Mouse (Mus musculus) midbrain, embryonic 12.5 days (tissue): ENCODE data around the gene 4930558C23Rik. TPM values are rescaled to one million over a fixed set of nuclear protein-coding genes. Genes with fewer than 3 reads are reported as not detected.
"Not testable (repeated sequence)": the region's sequence is repeated elsewhere in the genome, so short reads cannot be mapped to it uniquely, and the experiment has no call there.

Experiments
- ATAC-seq: fragments of 200-750 bp; cut with Nextera tagmentation; 2 replicates; pipeline ENCODE4 v1.8.0; 2017; ENCODE audit warnings: low read depth, moderate TSS enrichment, moderate library complexity; ENCODE audit not compliant: low FRiP score
- H3K27ac ChIP-seq: fragments of 300-500 bp; sonication (generic); replicated peaks from 2 replicates; pipeline ENCODE4 v1.5.1; 2016; ENCODE audit warnings: mild to moderate bottlenecking
- H3K27me3 ChIP-seq: fragments of 300-500 bp; sonication (generic); 2 replicates; pipeline ENCODE4 v1.6.1; 2016; ENCODE audit warnings: mild to moderate bottlenecking
- H3K36me3 ChIP-seq: fragments of 300-500 bp; sonication (generic); 2 replicates; pipeline ENCODE4 v1.6.1; 2016
- H3K4me1 ChIP-seq: fragments of 300-500 bp; sonication (generic); 2 replicates; pipeline ENCODE4 v1.6.1; 2016
- H3K4me2 ChIP-seq: fragments of 300-500 bp; sonication (generic); replicated peaks from 2 replicates; pipeline ENCODE4 v1.6.1; 2016; ENCODE audit warnings: mild to moderate bottlenecking, moderate library complexity
- H3K4me3 ChIP-seq: fragments of 300-500 bp; sonication (generic); 2 replicates; pipeline ENCODE4 v1.5.1; 2016; ENCODE audit warnings: mild to moderate bottlenecking
- H3K9ac ChIP-seq: fragments of 300-500 bp; sonication (generic); replicated peaks from 2 replicates; pipeline ENCODE4 v1.6.1; 2016; ENCODE audit warnings: mild to moderate bottlenecking, moderate library complexity
- H3K9me3 ChIP-seq: fragments of 300-500 bp; sonication (generic); 2 replicates; pipeline ENCODE4 v1.6.1; 2016; ENCODE audit warnings: mild to moderate bottlenecking
- WGBS: fragments of 180-500 bp; shearing (Covaris S2); methylation state at CpG from one replicate; pipeline ENCODE4 v1.1.7; 2016; 5-methylcytosine and 5-hydroxymethylcytosine counted together
- polyA plus RNA-seq: library from polyadenylated mRNA; unstranded; fragments of >200 nt; fragmentation: Nextera tagmentation; extraction: Ambion mirVana; gene quantifications from 2 replicates; pipeline ENCODE4 v1.2.1, GENCODE M21; 2016

The 4930558C23Rik gene
- not detected in 2 replicates for polyA plus RNA-seq

DNA sequence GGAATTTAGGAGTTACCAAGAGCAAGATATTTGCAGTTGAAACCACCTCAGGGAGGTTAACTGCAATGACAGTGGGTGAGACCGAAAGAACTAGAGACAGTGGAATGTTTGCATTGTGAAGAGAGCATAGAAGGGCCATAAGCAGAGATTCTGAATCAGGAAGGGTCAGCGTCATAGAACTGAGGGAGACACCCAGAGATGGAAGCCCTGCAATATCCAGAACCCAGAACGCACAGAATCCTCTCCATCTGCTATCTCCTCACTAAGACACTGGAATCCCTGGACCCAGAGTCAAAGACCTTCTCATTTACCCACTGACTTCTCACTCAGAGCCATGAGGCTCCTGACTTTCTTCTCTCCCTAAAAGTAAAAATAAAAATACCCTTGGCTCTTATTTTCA is at the start of gene 4930558C23Rik:
Gene 4930558C23Rik, minus strand, starts transcription at position 101 of the 400 bp plus-strand sequence.
- 93% methylated on average over 3 of the region's 3 CpGs for WGBS
- no peaks in the 10 kb centered on the region for H3K4me1 ChIP-seq
- no peak within 1 kb of the TSS for H3K27ac ChIP-seq
- no peaks in the 10 kb centered on the region for H3K9me3 ChIP-seq
- H3K4me3 ChIP-seq = no peak within 1 kb of the TSS
- ATAC-seq = no peak
- H3K4me2 ChIP-seq = no peak within 1 kb of the TSS
- no peaks in the 10 kb centered on the region for H3K36me3 ChIP-seq
- H3K9ac ChIP-seq = no peak within 1 kb of the TSS
- no peaks in the 10 kb centered on the region for H3K27me3 ChIP-seq

GRCm38 (mm10) chr3:95450915-95451314 is 48.3 kb upstream of the 4930558C23Rik start:
- H3K4me3 ChIP-seq = no peak overlapping the region
- H3K4me1 ChIP-seq = no peaks in the 10 kb centered on the region
- WGBS = 91% methylated on average over 3 of the region's 3 CpGs
- H3K27ac ChIP-seq = no peak overlapping the region
- no peak for ATAC-seq
- H3K4me2 ChIP-seq = no peak overlapping the region
- H3K9ac ChIP-seq = no peak overlapping the region
- no peaks in the 10 kb centered on the region for H3K27me3 ChIP-seq
- H3K36me3 ChIP-seq = peaks cover 26% of the 10 kb centered on the region; the same call in 1 of the 2 replicates
- H3K9me3 ChIP-seq = no peaks in the 10 kb centered on the region

GRCm38 (mm10) chr3:95450408-95450807 is 47.8 kb upstream of the 4930558C23Rik start:
- Histone ChIP-seq H3K9me3 (no peaks in the 10 kb centered on the region), H3K27me3 (no peaks in the 10 kb centered on the region), H3K4me2 (no peak overlapping the region), H3K27ac (no peak overlapping the region), H3K4me1 (no peaks in the 10 kb centered on the region), H3K36me3 (peaks cover 26% of the 10 kb centered on the region; the same call in 1 of the 2 replicates), H3K9ac (no peak overlapping the region), H3K4me3 (no peak overlapping the region)
- no peak for ATAC-seq
- 62% methylated on average over 1 of the region's 1 CpGs for WGBS

DNA sequence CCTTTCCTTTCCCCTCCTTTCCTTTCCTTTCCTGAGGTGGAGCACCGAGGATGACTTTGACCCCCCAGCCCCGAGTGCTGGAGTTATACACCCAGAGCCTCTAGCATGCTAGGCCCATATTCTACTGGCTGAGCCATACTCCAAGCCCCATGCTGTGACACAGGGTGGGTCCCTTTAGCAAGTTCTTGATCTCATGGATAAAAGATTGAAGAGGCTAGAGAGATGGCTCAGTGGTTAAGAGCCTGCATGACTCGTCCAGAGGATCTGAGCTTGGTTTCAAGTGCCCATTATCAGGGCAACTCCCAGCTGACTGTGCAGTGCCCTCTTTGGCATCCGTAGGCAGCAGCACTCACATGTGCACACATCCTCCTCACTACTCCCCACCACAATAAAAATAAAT is 42.7 kb upstream of the 4930558C23Rik start:
- no peaks in the 10 kb centered on the region for H3K27me3 ChIP-seq
- ATAC-seq = no peak
- 0 out of 2 replicates have a peak, but pooled peaks cover 2% of the 10 kb centered on the region for H3K4me1 ChIP-seq
- WGBS = 80% methylated on average over 4 of the region's 4 CpGs
- no peaks in the 10 kb centered on the region for H3K36me3 ChIP-seq
- H3K27ac ChIP-seq = no peak overlapping the region
- no peak overlapping the region for H3K9ac ChIP-seq
- no peak overlapping the region for H3K4me3 ChIP-seq
- H3K9me3 ChIP-seq = no peaks in the 10 kb centered on the region
- H3K4me2 ChIP-seq = no peak overlapping the region

GRCm38 (mm10) chr3:95442406-95443117 is 39.9 kb upstream of the 4930558C23Rik start:
- no peaks in the 10 kb centered on the region for H3K27me3 ChIP-seq
- ATAC-seq = no peak
- 95% methylated on average over 5 of the region's 5 CpGs for WGBS

GRCm38 (mm10) chr3:95439670-95440069 is 37.0 kb upstream of the 4930558C23Rik start:
- no peak overlapping the region for H3K4me3 ChIP-seq
- H3K36me3 ChIP-seq = peaks cover 12% of the 10 kb centered on the region

More at GRCm38 (mm10) chr3:95442406-95443117, 39.9 kb upstream of the 4930558C23Rik start:
- Histone ChIP-seq H3K27ac (no peak overlapping the region), H3K9ac (no peak overlapping the region), H3K4me2 (no peak overlapping the region), H3K4me3 (no peak overlapping the region), H3K4me1 (0 out of 2 replicates have a peak, but pooled peaks cover 2% of the 10 kb centered on the region), H3K36me3 (peaks cover 7% of the 10 kb centered on the region), H3K9me3 (no peaks in the 10 kb centered on the region)

GRCm38 (mm10) chr3:95438636-95439035 is 36.0 kb upstream of the 4930558C23Rik start:
- not testable (repeated sequence) for H3K27me3 ChIP-seq, H3K4me1 ChIP-seq, H3K9ac ChIP-seq, H3K4me2 ChIP-seq, H3K27ac ChIP-seq, ATAC-seq, H3K9me3 ChIP-seq, H3K4me3 ChIP-seq
- H3K36me3 ChIP-seq = peaks cover 12% of the 10 kb centered on the region
- 96% methylated on average over 4 of the region's 4 CpGs for WGBS

More at GRCm38 (mm10) chr3:95439670-95440069, 37.0 kb upstream of the 4930558C23Rik start:
- H3K27ac ChIP-seq = no peak overlapping the region
- ATAC-seq = no peak
- H3K9ac ChIP-seq = no peak overlapping the region
- peaks cover 9% of the 10 kb centered on the region; the same call in 1 of the 2 replicates for H3K4me1 ChIP-seq
- H3K9me3 ChIP-seq = no peaks in the 10 kb centered on the region
- no peaks in the 10 kb centered on the region for H3K27me3 ChIP-seq
- H3K4me2 ChIP-seq = no peak overlapping the region

- 0 out of 2 replicates have a peak overlapping the region, but pooled peaks have one; percentile 87 for H3K4me3 ChIP-seq
- H3K27me3 ChIP-seq = no peaks in the 10 kb centered on the region
- H3K4me1 ChIP-seq = peaks cover 7% of the 10 kb centered on the region; the same call in 1 of the 2 replicates
- no peak for ATAC-seq
- H3K4me2 ChIP-seq = peak overlapping the region; percentile 74
- no peaks in the 10 kb centered on the region for H3K9me3 ChIP-seq
- peaks cover 12% of the 10 kb centered on the region for H3K36me3 ChIP-seq
- no peak overlapping the region; the same call in 1 of the 2 replicates for H3K9ac ChIP-seq
- H3K27ac ChIP-seq = no peak overlapping the region
- 74% methylated on average over 1 of the region's 1 CpGs for WGBS
Observed at GRCm38 (mm10) chr3:95435561-95435960, 32.9 kb upstream of the 4930558C23Rik start.

- Histone ChIP-seq H3K4me1 (peaks cover 7% of the 10 kb centered on the region; the same call in 1 of the 2 replicates), H3K4me3 (peak overlapping the region; percentile 87), H3K9me3 (no peaks in the 10 kb centered on the region), H3K27ac (no peak overlapping the region), H3K27me3 (no peaks in the 10 kb centered on the region), H3K36me3 (peaks cover 12% of the 10 kb centered on the region), H3K9ac (peak overlapping the region; percentile 77), H3K4me2 (peak overlapping the region; percentile 74)
- 3% methylated on average over 7 of the region's 7 CpGs for WGBS
- no peak for ATAC-seq
Observed at GRCm38 (mm10) chr3:95434983-95435370, 32.3 kb upstream of the 4930558C23Rik start.

- under 1% methylated on average over 47 of the region's 47 CpGs for WGBS
- H3K9ac ChIP-seq = peak within 1 kb of the TSS; percentile 77
- ATAC-seq = peak; percentile 100
- H3K27ac ChIP-seq = peak within 1 kb of the TSS; percentile 66
- no peaks in the 10 kb centered on the region for H3K9me3 ChIP-seq
- no peaks in the 10 kb centered on the region for H3K27me3 ChIP-seq
- H3K4me2 ChIP-seq = peak within 1 kb of the TSS; percentile 74
- H3K4me1 ChIP-seq = peaks cover 7% of the 10 kb centered on the region; the same call in 1 of the 2 replicates
- peak within 1 kb of the TSS; percentile 87 for H3K4me3 ChIP-seq
- peaks cover 12% of the 10 kb centered on the region for H3K36me3 ChIP-seq
Observed at GRCm38 (mm10) chr3:95434136-95434982, 31.7 kb upstream of the 4930558C23Rik start, which contains the start of gene Arnt. Gene Arnt (plus strand): TSS chr3:95434388.

DNA sequence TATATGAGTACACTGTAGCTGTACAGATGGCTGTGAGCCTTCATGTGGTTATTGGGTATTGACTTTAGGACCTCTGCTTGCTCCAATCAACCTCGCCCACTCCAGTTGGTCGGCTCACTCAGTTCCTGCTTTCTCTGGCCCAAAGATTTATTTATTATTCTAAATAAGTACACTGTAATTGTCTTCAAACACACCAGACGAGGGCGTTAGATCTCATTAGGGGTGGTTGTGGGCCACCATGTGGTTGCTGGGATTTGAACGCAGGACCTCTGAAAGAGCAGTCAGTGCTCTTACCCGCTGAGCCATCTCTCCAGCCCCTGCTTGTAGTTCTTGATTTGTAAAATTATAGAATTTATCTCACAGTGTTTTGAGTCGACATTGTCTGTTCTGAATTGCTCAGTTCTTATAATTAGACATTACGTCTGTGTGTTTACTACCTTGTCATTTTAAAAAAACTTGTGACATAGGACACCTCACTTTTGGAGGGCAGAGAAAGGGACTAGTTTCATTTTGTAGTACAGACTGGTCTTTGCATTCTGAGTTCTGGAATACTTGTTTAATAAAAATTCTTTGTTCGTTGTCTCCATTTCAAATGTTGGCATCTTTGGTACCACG is 30.8 kb upstream of the 4930558C23Rik start:
- Histone ChIP-seq H3K9me3 (no peaks in the 10 kb centered on the region), H3K4me1 (peaks cover 7% of the 10 kb centered on the region; the same call in 1 of the 2 replicates), H3K4me3 (peak overlapping the region; percentile 87), H3K27ac (peak overlapping the region; percentile 66; the same call in 1 of the 2 replicates), H3K36me3 (peaks cover 12% of the 10 kb centered on the region), H3K27me3 (no peaks in the 10 kb centered on the region), H3K9ac (0 out of 2 replicates have a peak overlapping the region, but pooled peaks have one; percentile 28), H3K4me2 (peak overlapping the region; percentile 74)
- 74% methylated on average over 10 of the region's 10 CpGs for WGBS
- ATAC-seq = no peak
